Mouse (Mus musculus) intestine, embryonic 16.5 days (tissue): ENCODE measurements around the gene Ttc34. TPM values are rescaled to one million over a fixed set of nuclear protein-coding genes. Genes with fewer than 3 reads are reported as not detected.

Source experiments
- ATAC-seq: fragments of 200-750 bp; cut with Nextera tagmentation; 2 replicates; pipeline ENCODE4 v1.8.0; 2017; ENCODE audit warnings: moderate TSS enrichment, moderate library complexity
- H3K27ac ChIP-seq: fragments of 300-500 bp; sonication (generic); 2 replicates; pipeline ENCODE4 v1.5.1; 2014; ENCODE audit warnings: mild to moderate bottlenecking, low read length
- H3K27me3 ChIP-seq: fragments of 300-500 bp; sonication (generic); replicated peaks from 2 replicates; pipeline ENCODE4 v1.6.1; 2014; ENCODE audit warnings: low read length, control low read depth, mixed read lengths; ENCODE audit not compliant: control insufficient read depth, insufficient read depth
- H3K36me3 ChIP-seq: fragments of 300-500 bp; sonication (generic); 2 replicates; pipeline ENCODE4 v1.6.1; 2014; ENCODE audit warnings: low read length, control low read depth; ENCODE audit not compliant: control insufficient read depth, insufficient read depth
- H3K4me1 ChIP-seq: fragments of 300-500 bp; sonication (generic); 2 replicates; pipeline ENCODE4 v1.6.1; 2014; ENCODE audit warnings: low read length, control low read depth, mixed read lengths; ENCODE audit not compliant: control insufficient read depth, insufficient read depth
- H3K4me2 ChIP-seq: fragments of 300-500 bp; sonication (generic); 2 replicates; pipeline ENCODE4 v1.6.1; 2014; ENCODE audit warnings: low read depth, low read length, control low read depth
- H3K4me3 ChIP-seq: fragments of 300-500 bp; sonication (generic); 2 replicates; pipeline ENCODE4 v1.5.1; 2014; ENCODE audit warnings: mild to moderate bottlenecking, low read length
- H3K9ac ChIP-seq: fragments of 300-500 bp; sonication (generic); 2 replicates; pipeline ENCODE4 v1.6.1; 2014; ENCODE audit warnings: low read depth, low read length
- H3K9me3 ChIP-seq: fragments of 300-500 bp; sonication (generic); 2 replicates; pipeline ENCODE4 v1.6.1; 2016; ENCODE audit warnings: low read length, control low read depth; ENCODE audit not compliant: control insufficient read depth
- WGBS: fragments of 180-500 bp; shearing (Covaris S2); extraction: QIAGEN DNeasy Blood & Tissue Kit; methylation state at CpG from one replicate; pipeline ENCODE4 v1.1.7; 2014; 5-methylcytosine and 5-hydroxymethylcytosine counted together
- polyA plus RNA-seq: library from polyadenylated mRNA; unstranded; fragments of >200 nt; fragmentation: Nextera tagmentation; extraction: Ambion mirVana; gene quantifications from 2 replicates; pipeline ENCODE4 v1.2.1, GENCODE M21; 2015

Ttc34 gene
- polyA plus RNA-seq, 1 experiment from 2014 or later = 0.12 TPM

DNA sequence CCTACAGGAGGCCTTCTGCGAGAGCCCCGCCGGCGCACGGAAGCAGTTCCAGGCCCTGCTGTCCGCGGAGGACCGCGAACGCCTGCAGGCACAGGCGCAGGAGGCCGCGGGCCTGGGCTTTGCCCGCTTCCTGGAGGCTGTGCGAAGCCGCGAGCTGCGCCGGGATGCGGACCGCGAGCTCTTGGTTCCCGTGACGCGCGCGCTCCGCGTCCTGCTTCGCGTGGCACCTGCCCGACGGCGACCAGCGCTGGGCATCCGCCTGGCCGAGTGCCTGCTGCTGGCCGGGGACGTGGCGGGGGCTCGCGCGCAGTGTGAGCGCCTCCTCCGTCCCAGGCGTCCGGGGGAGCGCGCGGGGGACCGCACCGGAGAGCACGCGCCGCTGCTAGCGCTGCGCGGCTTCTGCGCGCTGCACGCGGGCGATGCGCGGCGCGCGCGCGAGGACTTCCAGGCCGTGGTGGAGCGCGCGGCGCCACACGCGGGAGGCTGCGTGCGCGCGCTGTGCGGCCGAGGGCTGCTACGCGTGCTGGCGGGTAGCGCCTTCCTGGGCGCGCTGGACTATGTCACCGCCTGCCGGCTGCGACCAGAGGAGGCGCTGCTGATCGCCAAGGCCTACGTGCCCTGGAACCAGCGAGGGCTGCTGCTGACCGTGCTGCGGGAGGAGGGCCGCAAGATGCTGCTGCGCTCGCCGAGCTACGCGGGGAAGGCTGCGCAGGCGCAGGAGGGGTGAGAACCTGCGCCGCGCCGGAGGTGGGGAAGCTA lies 18.6 kb downstream of the Ttc34 start:
- Histone ChIP-seq H3K27ac (no peak overlapping the region), H3K4me2 (peak overlapping the region; percentile 97), H3K9me3 (no peaks in the 10 kb centered on the region), H3K4me1 (peaks cover 4% of the 10 kb centered on the region), H3K9ac (peak overlapping the region; percentile 51), H3K36me3 (no peaks in the 10 kb centered on the region), H3K27me3 (peaks cover 21% of the 10 kb centered on the region), H3K4me3 (peak overlapping the region; percentile 56)
- ATAC-seq = peak; percentile 95
- WGBS = under 1% methylated on average over 104 of the region's 110 CpGs

DNA sequence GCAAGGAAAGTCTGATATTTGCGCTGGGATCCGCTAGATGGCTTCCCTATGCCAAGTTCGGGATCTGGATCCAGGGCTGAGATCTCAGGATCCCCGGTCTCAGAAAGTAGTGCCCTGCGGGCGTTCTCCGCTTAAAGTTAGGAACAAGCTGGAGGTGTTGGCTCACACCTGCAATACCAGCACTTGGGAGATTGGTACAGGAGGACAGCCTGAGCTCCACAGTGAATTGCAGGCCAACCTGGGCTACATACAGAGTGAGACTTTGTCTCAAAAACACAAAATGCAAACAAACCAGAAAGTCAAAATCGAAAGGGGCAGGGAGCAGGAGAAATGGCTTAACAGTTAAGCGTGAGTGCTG lies 19.2 kb downstream of the Ttc34 start:
- no peak for ATAC-seq
- Histone ChIP-seq H3K36me3 (no peaks in the 10 kb centered on the region), H3K4me2 (peak overlapping the region; percentile 97), H3K4me1 (peaks cover 4% of the 10 kb centered on the region), H3K27ac (no peak overlapping the region), H3K9me3 (no peaks in the 10 kb centered on the region), H3K27me3 (peaks cover 21% of the 10 kb centered on the region), H3K4me3 (peak overlapping the region; percentile 56), H3K9ac (peak overlapping the region; percentile 51)
- WGBS = 16% methylated on average over 9 of the region's 9 CpGs

DNA sequence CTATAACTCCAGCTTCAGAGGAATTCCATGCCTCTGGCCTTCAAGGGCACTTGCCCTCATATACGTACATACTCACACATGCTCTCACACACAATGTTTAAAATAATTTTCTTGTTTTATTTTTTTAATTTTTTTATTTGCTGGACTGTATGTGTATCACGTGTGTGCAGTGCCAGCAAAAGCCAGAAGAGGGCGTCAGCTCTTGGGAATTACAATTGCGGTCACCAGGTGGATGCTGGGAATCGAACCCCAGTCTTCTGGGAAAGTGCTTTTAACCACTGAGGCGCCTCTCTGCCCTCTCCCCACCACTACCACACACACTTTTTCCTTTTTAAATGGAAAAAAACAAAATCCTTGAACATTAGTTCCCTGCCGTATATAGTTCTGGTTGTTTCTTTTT lies 19.6 kb downstream of the Ttc34 start:
- Histone ChIP-seq H3K36me3 (no peaks in the 10 kb centered on the region), H3K4me2 (peak overlapping the region; percentile 97; the same call in 1 of the 2 replicates), H3K9ac (peak overlapping the region; percentile 51; the same call in 1 of the 2 replicates), H3K4me3 (no peak overlapping the region), H3K27ac (no peak overlapping the region), H3K27me3 (peaks cover 21% of the 10 kb centered on the region), H3K4me1 (peaks cover 4% of the 10 kb centered on the region), H3K9me3 (no peaks in the 10 kb centered on the region)
- WGBS = 86% methylated on average over 7 of the region's 7 CpGs
- ATAC-seq = no peak

DNA sequence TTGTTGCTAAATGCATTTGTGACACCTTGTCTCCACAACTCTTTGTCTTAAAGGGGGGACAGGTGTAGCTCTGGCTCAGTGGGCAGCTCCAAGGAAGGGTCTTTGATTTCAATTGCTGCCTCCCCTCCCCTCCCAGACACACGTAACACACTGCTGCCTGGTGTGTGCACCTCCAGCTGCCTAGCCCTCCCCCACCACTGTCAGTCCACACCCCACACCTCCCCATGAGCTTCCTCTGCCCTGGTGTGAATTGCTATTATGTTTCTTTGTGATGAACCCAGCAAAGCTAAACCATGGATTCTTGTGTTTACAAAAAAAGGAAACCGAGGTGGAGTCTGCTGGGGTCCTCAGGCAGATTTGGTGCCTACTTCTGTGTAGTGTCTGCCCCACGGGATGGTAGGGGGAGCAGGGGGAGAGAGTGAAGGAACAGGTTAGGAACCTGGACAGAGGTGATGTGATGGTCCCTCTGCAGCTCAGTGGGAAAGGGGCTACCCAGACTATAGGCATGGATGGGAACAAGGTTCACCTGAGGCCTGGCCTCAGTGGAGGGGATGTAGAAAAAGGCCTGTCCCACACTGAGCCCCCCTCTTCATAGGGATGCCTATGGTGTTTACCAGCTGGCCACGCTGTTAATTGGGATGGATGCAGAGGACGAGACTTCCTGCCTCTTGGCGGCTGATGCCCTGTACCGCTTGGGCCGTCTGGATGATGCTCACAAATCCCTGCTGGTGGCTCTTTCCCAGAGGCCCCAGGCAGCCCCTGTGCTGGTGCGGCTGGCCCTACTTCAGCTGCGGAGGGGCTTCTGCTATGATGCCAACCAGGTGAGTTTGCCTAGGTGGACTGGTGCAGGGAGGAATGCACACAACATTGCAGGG lies 20.3 kb downstream of the Ttc34 start:
- H3K36me3 ChIP-seq = no peaks in the 10 kb centered on the region
- H3K4me2 ChIP-seq = no peak overlapping the region
- WGBS = 80% methylated on average over 10 of the region's 10 CpGs
- no peak overlapping the region for H3K9ac ChIP-seq
- H3K4me3 ChIP-seq = no peak overlapping the region
- H3K9me3 ChIP-seq = no peaks in the 10 kb centered on the region
- no peak for ATAC-seq
- H3K27ac ChIP-seq = no peak overlapping the region
- peaks cover 4% of the 10 kb centered on the region for H3K4me1 ChIP-seq
- peaks cover 21% of the 10 kb centered on the region for H3K27me3 ChIP-seq

DNA sequence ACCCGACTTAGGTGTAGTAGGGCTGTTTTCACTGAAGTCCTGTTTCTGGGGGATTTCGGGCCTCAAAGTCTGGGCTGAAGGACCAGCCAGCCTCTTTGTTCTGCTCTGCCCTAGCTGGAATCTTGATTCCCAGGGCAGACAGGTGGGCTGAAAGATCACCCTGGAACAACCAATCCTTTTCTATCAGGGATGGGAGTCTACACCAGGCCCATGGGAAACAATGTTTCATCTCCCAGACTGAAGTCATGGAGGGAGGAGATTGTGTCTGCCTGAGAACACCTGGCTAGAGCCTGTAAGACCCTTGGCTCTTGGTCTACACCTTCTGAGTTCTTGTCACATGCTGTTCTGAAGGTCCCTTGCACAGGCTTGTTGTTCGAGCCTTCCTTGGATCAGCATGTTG lies 21.3 kb downstream of the Ttc34 start:
- Histone ChIP-seq H3K27ac (no peak overlapping the region), H3K4me2 (no peak overlapping the region), H3K9ac (no peak overlapping the region), H3K4me3 (no peak overlapping the region), H3K4me1 (peaks cover 4% of the 10 kb centered on the region), H3K27me3 (peaks cover 21% of the 10 kb centered on the region), H3K36me3 (no peaks in the 10 kb centered on the region), H3K9me3 (no peaks in the 10 kb centered on the region)
- ATAC-seq = no peak
- 88% methylated on average over 3 of the region's 3 CpGs for WGBS

DNA sequence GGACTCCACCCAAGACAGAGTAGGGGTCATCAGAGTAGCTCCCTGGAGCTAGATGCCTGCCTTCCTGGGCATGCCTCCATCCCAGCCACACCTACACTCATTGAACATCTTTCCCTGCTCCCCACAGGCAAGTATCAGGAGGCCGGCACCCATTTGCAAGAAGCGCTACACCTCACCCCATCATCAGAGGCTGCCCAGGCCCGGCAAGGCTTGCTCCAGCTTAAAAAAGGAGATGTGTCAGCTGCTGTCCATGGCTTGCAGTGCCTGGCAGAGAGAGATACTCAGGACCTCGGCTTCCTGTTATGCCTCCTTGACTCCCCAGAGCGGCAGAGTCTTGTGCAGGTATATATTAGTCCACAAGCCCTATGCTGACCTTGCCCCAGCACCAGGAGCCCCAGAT lies 24.7 kb downstream of the Ttc34 start:
- Histone ChIP-seq H3K27ac (no peak overlapping the region), H3K9ac (no peak overlapping the region), H3K9me3 (no peaks in the 10 kb centered on the region), H3K4me1 (peaks cover 4% of the 10 kb centered on the region; the same call in 1 of the 2 replicates), H3K27me3 (peaks cover 3% of the 10 kb centered on the region), H3K36me3 (no peaks in the 10 kb centered on the region), H3K4me3 (no peak overlapping the region), H3K4me2 (no peak overlapping the region)
- 74% methylated on average over 5 of the region's 5 CpGs for WGBS
- ATAC-seq = no peak

DNA sequence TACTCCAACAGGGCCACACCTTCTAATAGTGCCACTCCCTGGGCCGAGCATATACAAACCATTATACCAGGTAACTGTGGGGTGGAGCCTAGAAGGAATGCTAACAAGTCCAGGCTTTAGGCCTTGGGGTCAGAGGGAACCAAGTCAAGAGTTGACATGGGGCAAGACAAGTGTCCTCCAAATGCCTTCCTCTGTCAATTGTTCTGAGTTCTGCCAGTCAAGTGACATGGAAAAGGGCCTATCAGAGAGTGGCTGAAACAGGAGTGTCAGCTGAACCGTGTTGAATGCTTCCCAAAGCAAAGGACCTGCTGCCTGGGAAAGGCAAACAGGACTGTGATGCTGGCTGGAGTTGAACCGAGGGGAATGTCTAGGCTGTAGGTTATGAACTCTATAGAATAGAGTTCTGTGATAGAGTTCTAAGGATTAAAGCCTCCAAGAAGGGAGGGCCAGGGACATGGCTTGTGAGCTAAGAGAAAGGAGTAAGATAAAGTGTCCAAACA lies 26.2 kb downstream of the Ttc34 start:
- 0 out of 2 replicates have a peak, but pooled peaks have one; percentile 3 for ATAC-seq
- Histone ChIP-seq H3K36me3 (no peaks in the 10 kb centered on the region), H3K9me3 (no peaks in the 10 kb centered on the region), H3K27ac (0 out of 2 replicates have a peak overlapping the region, but pooled peaks have one; percentile 7), H3K27me3 (peaks cover under 1% of the 10 kb centered on the region; the same call in 1 of the 2 replicates), H3K4me3 (no peak overlapping the region), H3K4me2 (no peak overlapping the region), H3K4me1 (peaks cover 4% of the 10 kb centered on the region; the same call in 1 of the 2 replicates), H3K9ac (no peak overlapping the region)
- whole genome bisulfite sequencing = 80% methylated on average over 3 of the region's 3 CpGs

DNA sequence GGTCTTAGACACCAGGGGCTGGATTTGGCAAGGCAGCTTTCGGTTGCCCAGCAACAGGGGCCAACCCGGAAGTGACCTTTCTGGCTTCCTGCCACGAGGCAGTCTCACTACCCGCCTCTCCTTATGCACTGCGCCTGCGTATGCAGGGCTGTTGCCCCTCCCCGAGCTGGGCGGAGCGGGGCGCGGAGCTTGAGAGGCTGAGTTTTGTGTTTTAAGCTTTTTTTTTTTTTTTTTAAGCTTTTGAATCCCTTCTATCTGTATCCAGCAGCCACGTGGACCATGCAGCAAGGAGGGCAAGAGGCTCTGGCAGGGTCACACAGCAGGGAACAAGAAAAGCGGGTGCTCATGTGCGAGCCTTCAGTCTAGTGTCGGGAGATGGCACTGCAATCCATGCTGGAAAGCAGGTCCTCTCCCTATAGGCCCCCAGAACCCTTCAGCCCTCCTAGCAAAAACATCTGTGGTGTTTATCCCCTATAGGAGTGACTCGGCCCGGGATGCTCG lies 27.1 kb downstream of the Ttc34 start:
- no peaks in the 10 kb centered on the region for H3K27me3 ChIP-seq
- peak overlapping the region; percentile 60 for H3K4me2 ChIP-seq
- H3K4me3 ChIP-seq = peak overlapping the region; percentile 51
- ATAC-seq = peak; percentile 96
- no peaks in the 10 kb centered on the region for H3K9me3 ChIP-seq
- WGBS = 1% methylated on average over 18 of the region's 18 CpGs
- peak overlapping the region; percentile 57 for H3K9ac ChIP-seq
- no peaks in the 10 kb centered on the region for H3K36me3 ChIP-seq
- H3K4me1 ChIP-seq = peaks cover 4% of the 10 kb centered on the region; the same call in 1 of the 2 replicates
- peak overlapping the region; percentile 26 for H3K27ac ChIP-seq
